Mouse (Mus musculus): ENCODE data around the gene Nagk. TPM values are rescaled to one million over a fixed set of nuclear protein-coding genes. Genes with fewer than 3 reads are reported as not detected.

Gene Nagk
- polyA plus RNA-seq (2012): 6.5 and 8.1 TPM in 2 replicates

DNA sequence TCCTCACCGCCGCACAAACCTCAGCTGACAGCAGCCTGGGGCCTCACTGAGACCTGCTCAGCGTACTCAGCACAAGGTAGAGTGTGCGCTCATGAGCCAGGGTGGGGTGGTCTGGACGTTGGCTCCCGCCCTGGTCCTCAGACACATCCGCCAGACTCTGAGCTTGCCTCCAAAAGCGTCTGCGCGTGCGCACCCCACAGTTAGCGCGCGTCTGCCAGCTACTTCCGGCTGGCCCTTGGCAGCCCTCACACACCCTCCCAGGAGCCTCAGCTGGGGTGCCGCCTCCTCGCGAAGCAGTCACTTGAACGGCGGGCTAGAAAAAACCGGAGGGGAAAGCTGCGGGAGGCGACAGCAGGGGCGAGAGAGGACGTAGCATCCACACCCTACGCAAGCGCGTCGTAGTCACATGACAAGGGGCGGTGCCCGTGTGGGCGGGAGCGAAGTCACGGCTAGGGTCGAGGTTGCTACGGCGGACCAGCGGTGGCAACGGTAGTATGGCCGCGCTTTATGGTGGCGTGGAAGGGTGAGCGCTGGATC lies at the start of gene Nagk:
TSS of gene Nagk (plus strand) at position 223 of the 537 bp plus-strand sequence.
- TF ChIP-seq GATA1 (IDR thresholded peaks at IDR 0.05; ENCODE audit: low read length): no peak

DNA sequence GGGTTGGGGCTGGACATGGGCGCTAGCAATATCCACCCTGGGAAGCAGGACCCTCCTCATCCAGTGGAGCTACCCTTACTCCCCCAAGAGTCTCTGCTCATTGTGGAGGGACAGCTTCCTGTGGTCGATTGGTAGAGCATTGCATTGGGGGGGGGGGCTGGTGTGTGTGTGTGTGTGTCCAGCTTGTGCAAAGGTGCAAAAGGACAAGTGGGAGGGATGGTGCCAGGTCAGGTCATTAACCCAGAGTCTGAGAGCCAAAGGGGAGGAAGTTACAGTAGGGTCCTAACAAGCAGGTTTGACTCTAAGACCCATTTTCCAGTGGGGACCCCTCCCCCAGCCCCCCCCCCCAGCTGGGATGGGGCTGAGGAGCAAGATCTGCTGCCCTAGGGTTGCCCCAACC lies 49.3 kb upstream of the Nagk start:
- TF ChIP-seq GATA1 (IDR thresholded peaks at IDR 0.05; ENCODE audit: low read length): no peak

DNA sequence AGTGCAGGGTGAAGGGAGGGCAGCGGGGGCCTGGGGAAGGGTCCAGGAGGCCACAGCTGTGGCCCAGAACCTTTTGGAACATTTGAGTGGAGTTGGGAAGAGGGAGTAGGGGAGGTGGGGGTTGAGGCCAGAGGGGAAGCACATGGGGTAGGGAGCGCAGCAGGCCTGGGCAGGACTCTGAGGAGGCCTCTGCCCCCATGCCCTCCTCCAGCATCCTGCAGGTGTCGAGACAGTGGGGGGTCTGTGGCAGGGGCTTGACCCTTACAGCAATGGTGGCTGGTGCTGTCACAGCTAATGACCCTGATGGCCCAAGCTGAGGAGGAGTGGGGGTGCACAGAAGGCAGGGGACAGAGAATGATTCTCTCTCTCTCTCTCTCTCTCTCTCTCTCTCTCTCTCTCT lies 45.5 kb upstream of the Nagk start:
- no peak for TF ChIP-seq GATA1 (IDR thresholded peaks at IDR 0.05; ENCODE audit: low read length)

DNA sequence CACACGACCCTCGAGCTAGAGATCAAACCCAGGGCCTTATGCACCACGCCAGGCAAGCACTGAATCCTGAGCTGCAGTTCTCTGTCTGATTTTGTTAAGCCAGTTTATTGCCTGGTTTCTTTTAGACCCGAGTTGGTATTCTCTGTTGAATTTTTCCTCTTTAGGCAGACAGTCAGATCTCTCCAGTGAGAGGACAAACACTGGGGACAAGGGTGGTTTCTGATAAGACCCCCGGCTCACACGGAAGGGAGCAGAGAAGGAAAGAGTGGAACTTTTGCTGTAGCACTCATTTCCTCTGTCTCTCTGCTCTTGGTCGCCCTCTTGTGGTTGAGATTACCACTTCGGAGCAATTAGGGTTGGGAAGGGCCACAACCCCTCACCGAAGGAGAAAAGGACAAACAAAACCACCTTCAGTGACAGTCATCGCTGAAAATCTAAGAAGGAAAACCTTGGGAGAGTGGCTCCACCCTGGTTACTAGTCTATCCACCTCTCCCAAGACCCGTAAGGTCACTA lies 44.6 kb upstream of the Nagk start:
- no peak for TF ChIP-seq GATA1 (IDR thresholded peaks at IDR 0.05; ENCODE audit: low read length)

DNA sequence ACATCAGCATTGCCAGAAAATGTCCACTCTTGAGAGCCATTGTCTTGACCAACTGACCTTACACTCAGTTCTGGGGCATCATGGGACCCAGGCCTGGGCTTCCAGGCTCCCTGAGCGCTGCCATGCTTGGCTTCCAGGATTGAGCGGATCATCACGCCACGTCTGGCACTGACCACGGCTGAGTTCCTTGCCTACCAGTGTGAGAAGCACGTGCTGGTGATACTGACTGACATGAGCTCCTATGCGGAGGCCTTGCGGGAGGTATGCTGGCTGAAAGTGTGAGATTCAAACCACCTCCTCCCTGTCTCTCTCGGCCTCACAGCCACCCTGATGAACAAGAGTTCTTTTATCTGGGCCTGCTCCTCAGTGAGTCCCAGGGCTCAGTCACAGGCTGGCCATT lies 38.7 kb upstream of the Nagk start:
- no peak for TF ChIP-seq GATA1 (IDR thresholded peaks at IDR 0.05; ENCODE audit: low read length)

DNA sequence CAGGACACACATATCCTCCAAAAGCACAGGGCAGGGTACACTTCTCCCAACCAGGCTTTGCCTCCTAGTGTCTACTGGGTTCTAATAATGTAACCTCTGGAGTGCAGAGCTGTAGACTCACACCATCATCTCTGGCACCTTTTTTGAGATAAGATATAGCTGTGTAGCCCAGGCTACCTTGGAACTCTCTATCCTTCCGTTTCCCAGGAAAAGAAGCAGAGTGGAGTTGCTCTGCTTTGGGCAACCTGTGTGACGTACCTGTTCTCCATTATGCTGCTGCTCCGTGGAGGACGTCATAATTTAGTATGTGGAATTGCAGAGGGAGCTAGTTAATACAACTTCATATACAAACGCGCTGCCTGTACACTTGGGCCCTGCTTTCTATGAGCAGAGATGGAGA lies 32.4 kb upstream of the Nagk start, which contains the start of gene Ankrd53:
TSS of gene Ankrd53 (plus strand) at position 301 of the 400 bp plus-strand sequence.
- TF ChIP-seq GATA1 (IDR thresholded peaks at IDR 0.05; ENCODE audit: low read length): no peak

DNA sequence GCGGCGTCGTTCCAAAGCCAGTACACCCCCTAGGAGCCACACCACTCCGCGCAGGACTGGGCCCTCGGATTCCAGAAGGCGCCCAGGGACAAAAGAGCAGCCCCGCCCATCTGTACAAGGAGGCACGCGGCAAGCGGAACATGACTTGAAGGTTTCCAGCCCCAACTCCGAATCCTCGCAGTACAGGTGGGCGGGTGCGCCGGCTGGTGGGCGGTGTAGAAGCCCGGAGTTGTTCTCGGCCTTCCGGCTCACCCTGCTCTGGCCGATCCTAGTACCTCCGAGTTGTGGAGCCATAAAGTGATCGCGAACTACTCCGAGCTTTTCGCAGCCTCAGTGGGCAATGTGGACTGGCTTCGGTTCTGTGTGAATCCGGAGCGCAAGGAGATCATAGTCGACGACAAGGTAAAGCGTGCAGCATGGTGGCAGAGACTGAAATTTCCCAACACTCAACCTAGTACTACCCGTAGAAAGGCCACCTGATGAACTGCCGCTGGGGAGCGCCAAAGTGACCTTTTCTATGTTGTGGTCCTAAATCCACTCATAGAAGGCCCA lies 31.8 kb upstream of the Nagk start:
- no peak for TF ChIP-seq GATA1 (IDR thresholded peaks at IDR 0.05; ENCODE audit: low read length)

DNA sequence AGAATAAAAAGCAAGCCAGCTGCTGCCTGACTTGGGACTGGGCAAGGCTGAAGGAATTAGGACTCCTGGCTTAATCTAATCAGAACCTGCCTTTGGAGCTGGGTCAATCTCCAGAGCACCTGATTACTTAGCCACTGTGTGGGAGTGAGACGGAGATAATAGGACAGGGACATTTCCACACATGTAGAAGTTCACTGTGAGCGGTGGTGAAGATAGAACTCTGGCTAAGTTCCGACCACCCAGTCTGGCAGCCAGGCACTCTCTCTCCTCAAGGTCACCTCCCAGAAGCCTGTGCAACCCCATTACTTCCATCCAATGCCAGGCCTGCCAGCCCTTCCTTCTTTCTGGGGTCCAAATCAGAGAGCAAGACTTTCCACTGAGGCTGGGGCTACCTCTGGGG lies 27.8 kb upstream of the Nagk start:
- TF ChIP-seq GATA1 (IDR thresholded peaks at IDR 0.05; ENCODE audit: low read length): no peak

DNA sequence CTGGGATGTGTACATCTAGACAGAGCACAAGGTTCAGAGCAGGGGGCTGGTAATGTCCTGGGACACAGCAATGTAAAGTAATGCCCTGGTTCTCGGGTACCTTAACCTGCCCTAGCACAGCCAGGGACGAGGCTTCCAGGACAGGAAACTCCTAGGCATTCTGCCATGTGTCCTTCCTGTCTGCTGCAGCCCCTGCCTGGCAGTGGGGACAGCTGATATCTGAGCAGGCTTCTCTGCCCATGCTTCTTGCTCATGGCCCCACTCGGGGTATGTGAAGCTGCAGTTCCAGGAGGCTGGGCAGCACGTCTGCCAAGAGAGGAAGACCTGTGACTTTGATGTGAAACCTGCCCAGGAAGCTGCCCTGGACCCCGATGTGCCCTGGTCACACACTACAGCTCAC lies 26.3 kb upstream of the Nagk start:
- TF ChIP-seq GATA1 (IDR thresholded peaks at IDR 0.05; ENCODE audit: low read length): no peak

DNA sequence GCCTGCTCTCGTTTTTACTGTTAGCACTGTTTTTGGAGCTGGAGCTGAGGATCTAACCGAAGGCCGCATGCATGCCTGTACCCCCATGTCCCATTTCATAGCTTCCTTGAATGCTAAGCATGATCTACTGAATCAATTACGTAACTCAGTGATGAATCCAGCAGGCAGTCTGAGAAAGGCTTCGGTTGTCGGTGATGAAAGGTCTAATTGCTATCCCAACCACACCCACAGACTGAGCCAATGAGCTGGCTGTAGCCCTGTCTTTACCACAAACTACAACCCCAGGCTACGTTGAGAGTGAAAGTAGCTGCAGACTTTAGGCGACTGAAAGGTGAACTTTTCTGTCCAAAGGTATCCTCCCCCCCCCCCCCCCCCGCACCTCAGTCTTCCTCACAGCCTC lies 20.7 kb upstream of the Nagk start:
- no peak for TF ChIP-seq GATA1 (IDR thresholded peaks at IDR 0.05; ENCODE audit: low read length)

DNA sequence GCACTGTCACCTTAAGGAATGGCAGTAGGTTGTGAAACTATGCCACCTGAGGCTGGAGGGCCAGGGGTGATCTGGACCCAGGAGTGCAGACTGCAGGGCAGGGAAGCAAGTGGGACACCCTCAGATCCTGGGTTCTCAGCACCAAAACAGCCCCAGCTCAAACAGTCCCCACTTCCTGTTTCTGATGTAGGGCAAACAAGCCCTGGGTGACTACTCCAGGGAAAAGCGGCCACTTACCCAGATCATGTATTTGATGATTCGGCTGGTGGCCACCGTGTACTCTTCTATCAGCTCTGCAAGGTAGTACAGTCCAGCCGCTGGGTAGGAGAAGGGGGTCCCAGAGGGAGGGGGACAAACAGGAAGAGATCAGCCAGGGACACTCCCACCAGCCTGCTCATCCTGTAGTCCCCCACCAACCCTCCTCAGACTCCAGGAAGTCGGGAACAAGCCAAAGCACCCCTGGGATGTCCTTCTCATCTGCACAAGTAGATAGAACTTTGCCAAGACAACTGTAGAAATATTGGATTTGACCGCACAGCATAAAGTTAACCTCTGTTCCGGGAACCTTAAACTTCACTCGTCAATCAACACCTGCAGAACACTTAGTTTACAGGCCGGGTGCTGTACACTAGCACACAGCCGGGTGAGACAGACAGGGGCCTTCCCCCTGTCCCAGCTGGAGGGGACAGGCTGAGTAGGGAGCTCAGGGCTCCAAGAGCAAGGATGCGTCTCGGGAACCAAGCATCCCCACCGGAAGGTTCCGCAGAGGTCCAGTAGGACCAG lies 19.8 kb upstream of the Nagk start:
- TF ChIP-seq GATA1 (IDR thresholded peaks at IDR 0.05; ENCODE audit: low read length): no peak

DNA sequence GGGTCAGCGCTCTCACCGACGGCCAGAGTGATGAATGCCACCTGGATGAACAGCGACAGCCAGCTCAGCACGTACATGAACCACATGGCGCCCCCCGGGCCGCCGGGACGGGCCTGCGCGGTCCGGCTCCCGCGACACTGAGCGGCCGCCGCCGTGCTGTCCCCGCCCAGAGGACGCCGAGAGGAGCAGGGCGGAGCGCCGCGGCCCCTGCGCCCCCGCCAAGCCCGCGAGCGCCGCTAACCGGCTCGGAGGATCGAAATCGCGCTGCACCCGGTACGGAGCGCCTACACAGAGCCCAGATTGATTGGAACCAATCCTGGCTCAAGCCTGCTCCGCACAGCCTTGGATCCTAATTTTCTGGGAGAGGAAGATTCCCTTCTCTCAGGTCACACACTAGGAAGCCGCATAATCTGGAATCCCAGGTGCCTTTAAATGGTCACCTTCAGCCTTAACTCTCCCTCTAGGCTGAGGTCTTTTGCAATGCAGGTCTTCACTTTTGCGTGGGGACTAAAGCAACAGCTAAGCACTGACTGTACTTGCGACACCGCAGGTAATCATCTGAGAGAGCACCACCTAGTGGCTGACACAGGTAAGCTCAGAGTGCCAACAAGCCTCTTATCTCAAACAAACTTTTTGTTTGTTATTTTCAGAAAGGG lies 19.0 kb upstream of the Nagk start, which contains the start of gene Tex261:
TSS of gene Tex261 (minus strand) at position 176 of the 656 bp plus-strand sequence.
- no peak for TF ChIP-seq GATA1 (IDR thresholded peaks at IDR 0.05; ENCODE audit: low read length)

DNA sequence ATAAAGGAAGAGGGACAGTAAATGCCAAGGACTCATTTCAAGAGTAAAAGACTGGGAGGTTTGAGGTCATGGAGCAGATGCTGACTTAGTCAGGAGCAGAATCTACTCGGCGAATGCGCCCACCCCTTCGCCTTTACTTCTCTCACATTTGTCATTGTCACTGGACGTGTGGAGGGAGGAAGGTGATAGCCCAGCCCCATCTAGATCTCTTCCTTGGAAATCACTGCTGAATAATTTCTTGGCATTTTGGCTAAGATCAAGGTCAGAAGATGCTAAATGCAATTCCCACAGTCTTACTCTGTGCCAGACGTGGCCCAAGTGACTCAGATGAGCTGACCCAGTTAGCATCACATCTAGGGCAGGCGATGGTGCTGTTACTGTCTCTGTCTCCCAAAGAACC lies 16.5 kb upstream of the Nagk start:
- TF ChIP-seq GATA1 (IDR thresholded peaks at IDR 0.05; ENCODE audit: low read length): no peak

DNA sequence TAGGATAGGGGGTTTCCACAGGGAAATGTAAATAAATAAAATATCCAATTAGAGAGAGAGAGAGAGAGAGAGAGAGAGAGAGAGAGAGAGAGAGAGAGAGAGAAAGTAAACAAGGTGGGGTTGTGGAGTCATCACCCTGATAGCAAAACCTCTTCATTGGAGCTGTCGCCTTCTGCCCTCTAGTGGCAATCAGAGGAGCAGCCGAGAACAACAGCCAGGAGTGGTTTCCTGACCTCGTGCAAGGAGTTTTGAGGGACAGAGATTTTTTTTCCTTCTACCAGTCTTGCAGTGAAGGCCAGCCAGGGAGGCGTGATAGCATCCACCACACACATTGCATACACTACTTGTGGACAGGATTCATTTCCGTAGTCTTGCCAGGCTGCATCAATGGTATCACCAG lies 15.8 kb upstream of the Nagk start:
- TF ChIP-seq GATA1 (IDR thresholded peaks at IDR 0.05; ENCODE audit: low read length): no peak

DNA sequence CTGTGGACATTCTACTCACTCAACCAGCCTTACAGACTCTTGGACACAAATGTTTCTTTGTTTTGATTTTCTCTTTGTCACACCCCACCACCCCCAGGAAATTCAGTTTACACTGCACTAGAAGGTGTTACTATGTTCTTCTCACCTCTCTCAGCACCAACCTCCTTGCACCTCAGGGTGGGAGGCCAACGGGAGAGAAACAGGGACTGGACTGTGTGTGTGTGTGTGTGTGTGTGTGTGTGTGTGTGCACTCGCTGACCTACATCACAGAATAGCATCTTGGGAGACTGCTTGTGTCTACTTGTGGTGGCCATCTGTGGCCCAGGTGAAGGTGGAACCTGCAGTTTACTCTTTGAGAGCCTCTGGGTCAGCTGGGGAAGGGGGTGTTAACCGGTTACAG lies 8.4 kb upstream of the Nagk start:
- TF ChIP-seq GATA1 (IDR thresholded peaks at IDR 0.05; ENCODE audit: low read length): no peak

DNA sequence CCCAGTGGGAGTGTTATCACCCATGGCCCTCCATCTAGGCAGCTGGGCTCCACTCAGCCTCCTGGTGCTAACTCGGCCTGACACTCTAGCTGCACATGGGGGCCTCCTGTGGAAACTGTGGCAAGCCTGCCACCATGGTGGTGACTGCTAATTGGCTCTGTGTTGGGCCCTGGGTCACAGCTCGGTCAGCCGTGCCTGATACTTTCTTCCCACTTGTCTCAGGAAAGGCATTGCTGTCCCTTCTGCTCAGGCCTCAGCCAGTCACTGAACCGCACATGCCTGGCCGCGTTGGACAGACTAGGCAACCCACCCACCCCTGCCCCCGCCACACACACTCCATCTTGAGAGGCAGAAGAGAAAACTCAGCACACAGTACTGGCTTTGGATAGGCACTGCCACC lies 6.2 kb upstream of the Nagk start:
- no peak for TF ChIP-seq GATA1 (IDR thresholded peaks at IDR 0.05; ENCODE audit: low read length)
